Mouse (Mus musculus): ENCODE data around the gene Fam20b. TPM values are rescaled to one million over a fixed set of nuclear protein-coding genes. Genes with fewer than 3 reads are reported as not detected.

The Fam20b gene
- 10 to 100 TPM; 75.4 to 78.3 TPM for total RNA-seq (2021)
- long read RNA-seq, experiment 1, full-length matches to known transcripts, result 44 of 74 reads
- long read RNA-seq, experiment 1, partial matches to known transcripts, result 3 of 74 reads
- long read RNA-seq, experiment 1, other reads (novel, unspliced or antisense), result 27 of 74 reads
- long read RNA-seq, experiment 2, full-length matches to known transcripts, result 62 of 105 reads
- long read RNA-seq, experiment 2, partial matches to known transcripts, result 13 of 105 reads
- long read RNA-seq, experiment 2, other reads (novel, unspliced or antisense), result 30 of 105 reads

DNA sequence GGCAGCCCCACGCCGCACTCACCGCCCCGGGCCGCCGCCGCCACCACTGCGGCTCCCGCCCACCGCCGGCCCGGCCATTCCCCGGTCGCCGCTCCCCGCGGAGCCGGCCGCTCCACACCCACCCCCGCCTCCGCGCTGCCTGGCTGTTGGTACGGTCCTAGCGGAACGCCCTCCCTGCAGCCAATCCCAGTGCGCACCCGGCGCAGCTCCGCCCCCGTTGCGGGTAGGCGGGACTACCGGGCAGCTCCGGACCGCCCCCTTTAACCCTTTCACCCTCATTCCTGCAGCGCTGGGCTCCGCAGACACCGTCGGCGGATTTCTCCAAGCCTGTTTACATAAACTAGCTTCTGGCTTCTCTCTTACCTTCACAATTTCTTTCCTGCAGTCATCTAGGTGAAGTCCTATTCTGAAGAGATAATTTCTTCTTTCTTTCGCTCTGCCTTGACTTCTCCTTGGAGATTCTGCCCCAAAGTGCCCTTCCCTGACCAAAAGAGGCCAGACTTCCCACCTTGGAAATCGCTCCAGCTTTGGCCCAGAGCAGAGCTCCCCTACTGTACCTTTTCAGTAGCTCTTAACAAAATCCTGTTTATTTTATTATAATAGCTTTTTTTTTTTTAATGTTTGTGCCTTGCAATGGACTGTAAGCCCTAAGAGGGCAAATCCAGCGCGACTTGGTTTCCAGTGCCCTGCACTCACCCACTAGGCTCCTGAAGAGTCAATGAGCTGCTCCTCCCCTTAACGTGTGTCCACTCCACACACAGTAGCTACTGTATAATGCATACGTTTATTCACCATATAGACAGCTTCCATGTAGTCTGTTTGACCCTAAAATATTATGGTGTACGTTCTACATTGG is at the start of gene Fam20b:
Gene Fam20b (minus strand): TSS at position 137 of the 856 bp plus-strand sequence.
- TF ChIP-seq CTCF (conservative IDR thresholded peaks at IDR 0.05), result no peak
- Histone ChIP-seq H3K27ac (peak within 1 kb of the TSS; percentile 95), H3K4me3 (peak within 1 kb of the TSS; percentile 97)
- DNase-seq (ENCODE audit: low spot score in 2 of 2), result peak; percentile 97

DNA sequence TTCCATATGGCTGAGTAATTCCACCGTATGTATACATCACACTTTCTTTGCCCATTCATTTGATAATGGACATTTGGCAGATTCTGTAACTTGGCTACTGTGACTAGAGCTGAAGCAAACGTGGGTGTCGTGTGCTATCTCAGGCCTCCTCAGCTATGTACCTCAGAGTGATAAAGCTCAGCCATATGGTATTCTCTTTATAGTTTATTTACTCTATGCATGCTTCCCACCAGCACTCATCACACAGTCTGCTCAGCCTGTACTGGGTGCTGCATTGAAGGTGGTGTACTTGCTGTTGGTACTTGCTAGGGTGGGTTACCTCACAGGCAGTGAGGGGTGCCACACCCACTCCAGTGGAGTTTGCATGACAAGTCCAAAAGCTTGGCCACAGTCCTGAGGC is 46.4 kb upstream of the Fam20b start:
- H3K4me3 ChIP-seq, result no peak overlapping the region
- TF ChIP-seq CTCF (conservative IDR thresholded peaks at IDR 0.05), result no peak
- DNase-seq (ENCODE audit: low spot score in 2 of 2), result peak in 1 of 2 experiments; percentile 20

DNA sequence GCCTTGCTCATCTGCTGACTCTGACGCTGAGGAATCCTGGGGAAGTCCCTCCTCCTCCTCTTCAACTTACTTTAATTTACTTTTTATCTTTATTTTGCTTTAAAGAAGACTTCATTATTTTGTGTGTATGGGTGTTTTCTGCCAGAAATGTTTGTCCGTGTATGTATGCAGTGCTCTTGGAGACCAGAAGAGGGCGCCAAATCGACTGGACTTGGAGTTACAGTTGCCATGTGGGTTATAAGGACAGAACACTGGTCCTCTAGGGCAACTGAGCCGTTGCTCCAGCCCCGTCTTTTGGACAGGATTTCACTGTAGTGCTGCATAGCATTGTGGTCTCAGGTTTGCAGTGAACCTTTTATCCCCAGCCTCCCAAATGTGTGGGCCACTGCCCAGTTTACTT is 45.7 kb upstream of the Fam20b start:
- TF ChIP-seq CTCF (conservative IDR thresholded peaks at IDR 0.05), result peak; percentile 48
- H3K4me3 ChIP-seq, result no peak overlapping the region
- no peak overlapping the region for H3K27ac ChIP-seq
- no peak for DNase-seq (ENCODE audit: low spot score in 2 of 2)

More for the DNA sequence above, 46.4 kb upstream of the Fam20b start:
- no peak overlapping the region for H3K27ac ChIP-seq

DNA sequence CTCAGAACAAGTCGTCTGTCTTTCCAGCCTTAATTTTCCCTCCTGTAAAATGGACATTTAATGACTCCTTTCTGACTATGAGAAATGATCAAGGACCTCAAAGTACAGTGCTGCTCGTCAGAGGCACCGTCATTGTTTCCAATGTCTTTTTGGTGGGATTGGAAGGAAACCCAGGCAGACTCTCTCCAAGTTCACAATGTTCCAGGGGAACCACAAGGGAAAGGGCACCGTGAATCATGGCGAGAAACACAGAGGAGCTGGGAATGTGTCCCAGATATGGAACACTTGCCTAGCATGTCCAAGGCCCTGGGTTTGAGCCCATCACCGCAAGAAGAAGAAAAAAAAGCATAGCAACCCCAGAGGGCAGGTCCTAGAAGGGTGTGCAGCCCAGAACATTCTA is 44.4 kb upstream of the Fam20b start:
- no peak overlapping the region for H3K27ac ChIP-seq
- TF ChIP-seq CTCF (conservative IDR thresholded peaks at IDR 0.05), result no peak
- no peak for DNase-seq (ENCODE audit: low spot score in 2 of 2)
- H3K4me3 ChIP-seq, result no peak overlapping the region

DNA sequence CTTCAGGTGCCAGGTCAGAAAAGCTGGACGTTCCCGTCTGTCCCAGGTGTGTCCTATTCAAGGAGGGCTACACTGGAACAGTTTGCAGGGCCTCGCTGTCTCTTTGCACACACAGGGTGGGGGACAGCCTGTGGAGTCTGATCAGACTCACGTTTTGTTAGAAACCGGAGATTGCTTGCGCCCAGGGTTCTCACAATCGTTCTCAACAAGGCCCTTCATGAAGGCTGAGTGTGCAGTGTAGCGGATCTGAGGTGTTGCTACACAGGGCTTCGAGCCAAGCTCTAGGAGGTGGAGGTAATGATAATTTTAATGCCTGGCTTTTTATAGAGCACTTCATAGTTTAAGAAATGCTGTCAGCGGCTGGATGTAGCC is 42.5 kb upstream of the Fam20b start:
- DNase-seq (ENCODE audit: low spot score in 2 of 2), result no peak
- no peak overlapping the region for H3K4me3 ChIP-seq
- TF ChIP-seq CTCF (conservative IDR thresholded peaks at IDR 0.05), result no peak
- no peak overlapping the region for H3K27ac ChIP-seq

DNA sequence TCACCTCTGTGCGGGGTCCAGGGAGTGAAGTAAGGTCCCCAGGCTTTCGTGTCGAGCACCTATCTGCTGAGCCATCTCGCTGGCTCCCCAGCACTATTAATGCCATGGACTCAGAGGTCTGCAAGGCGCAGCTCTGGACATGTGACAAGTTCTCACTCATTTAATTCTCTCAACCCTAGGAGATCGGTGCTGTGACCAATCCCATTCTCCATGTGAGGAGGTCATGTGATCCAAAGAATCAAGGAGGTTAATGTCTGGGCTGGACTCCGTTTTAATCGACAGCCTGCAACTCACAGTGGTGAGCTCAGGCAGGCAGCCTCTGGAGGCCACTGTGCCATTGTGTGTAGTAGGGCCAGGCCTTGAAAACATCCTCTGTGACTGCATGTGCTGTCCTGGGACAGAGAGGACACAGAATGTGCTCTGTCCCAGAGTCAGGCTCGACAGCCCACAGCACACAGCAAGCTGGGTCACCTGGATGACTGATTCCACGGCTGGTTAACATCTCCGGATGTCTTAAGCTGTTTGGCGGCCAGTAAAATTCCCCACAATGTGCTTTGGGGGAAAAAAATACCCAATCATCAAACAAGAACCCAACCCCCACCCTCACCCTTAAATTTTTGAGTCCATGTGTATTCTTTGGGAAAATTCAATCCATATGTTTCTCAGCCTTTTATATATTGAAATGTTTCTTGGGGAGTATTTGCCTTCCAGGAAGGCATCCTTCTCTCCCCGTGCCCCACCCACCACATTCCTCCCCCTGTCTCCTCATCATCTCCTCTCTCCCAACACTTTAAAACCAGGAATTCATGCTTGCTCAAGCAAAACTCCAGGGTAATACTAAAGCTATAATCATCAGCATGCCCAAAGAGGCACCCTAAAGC is 41.9 kb upstream of the Fam20b start:
- no peak overlapping the region for H3K27ac ChIP-seq
- no peak overlapping the region for H3K4me3 ChIP-seq
- TF ChIP-seq CTCF (conservative IDR thresholded peaks at IDR 0.05), result no peak
- DNase-seq (ENCODE audit: low spot score in 2 of 2), result no peak

DNA sequence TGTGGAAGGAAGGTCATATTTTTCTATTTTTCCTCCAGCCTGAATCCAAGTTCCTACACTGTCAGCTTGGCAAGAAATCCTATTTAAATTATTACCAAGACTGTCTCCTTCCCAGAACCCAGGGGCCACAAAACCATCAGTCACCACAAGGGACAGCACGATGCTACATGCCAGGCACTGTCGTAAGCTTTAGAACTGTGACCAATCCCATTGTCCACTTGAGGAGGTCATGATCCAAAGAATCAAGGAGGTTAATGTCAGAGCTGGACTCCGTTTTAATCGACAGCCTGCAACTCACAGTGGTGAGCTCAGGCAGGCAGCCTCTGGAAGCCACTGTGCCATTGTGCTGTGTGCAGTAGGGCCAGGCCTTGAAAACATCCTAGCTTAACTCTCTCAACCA is 39.4 kb upstream of the Fam20b start:
- DNase-seq (ENCODE audit: low spot score in 2 of 2), result no peak
- Histone ChIP-seq H3K4me3 (no peak overlapping the region), H3K27ac (no peak overlapping the region)
- TF ChIP-seq CTCF (conservative IDR thresholded peaks at IDR 0.05), result no peak

DNA sequence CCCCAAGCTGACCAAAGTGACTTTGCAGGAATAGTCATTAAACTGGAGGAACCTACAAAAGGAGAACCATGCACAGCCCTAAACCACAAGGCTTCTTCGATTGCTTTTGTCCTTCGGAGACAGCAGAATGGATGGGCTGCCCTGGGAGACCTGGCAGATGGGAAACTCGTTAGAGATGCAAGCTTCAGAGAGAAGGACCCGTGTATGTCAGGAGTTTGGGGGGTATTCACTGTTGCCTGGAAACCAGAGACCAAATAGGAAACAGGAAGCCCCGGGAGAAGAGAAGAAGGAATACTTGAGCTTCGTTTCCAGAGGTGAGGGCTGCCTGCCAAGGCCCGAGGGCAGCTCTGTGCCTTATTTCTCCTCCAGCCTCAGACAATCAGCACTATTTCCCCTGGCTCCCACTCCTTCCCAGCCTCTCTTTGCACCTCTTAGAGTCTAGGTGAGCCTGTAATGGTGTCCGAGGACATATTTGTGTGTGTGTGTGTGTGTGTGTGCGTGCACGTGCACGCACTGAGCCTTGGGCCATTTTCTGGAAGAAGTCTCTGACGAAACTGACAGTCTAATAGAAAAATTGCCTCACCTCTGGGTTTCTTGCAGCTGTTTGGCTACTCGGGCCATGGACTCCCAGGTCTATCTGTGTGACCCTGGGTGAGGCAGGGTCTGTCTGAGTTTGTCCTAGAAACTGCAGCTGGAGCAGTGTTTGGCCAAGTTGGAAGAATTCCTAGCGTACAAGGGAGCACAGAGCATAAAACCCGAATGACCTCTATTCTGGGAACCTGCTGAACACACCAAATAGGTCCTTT is 35.9 kb upstream of the Fam20b start:
- Histone ChIP-seq H3K27ac (no peak overlapping the region), H3K4me3 (no peak overlapping the region)
- no peak for DNase-seq (ENCODE audit: low spot score in 2 of 2)
- no peak for TF ChIP-seq CTCF (conservative IDR thresholded peaks at IDR 0.05)

DNA sequence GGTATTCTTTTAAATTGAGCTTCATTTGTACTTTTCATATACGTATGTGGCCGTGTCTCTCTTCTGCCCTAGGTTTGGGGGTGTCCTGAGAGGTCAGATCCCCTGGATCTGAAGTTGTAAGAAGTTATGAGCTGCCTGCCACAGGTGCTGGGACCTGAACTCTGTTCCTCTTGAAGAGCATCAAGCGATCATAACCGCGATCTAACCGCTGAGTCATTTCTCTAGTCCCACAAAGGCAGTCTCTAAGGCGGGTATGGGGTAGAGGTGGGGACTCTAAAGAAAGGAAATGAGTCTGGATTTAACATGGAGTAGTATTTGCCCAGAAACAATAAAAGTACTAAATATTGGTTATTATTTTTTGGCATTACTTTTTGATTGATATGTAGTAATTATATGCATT is 34.1 kb upstream of the Fam20b start:
- TF ChIP-seq CTCF (conservative IDR thresholded peaks at IDR 0.05), result no peak
- no peak for DNase-seq (ENCODE audit: low spot score in 2 of 2)
- H3K4me3 ChIP-seq, result no peak overlapping the region
- H3K27ac ChIP-seq, result no peak overlapping the region

DNA sequence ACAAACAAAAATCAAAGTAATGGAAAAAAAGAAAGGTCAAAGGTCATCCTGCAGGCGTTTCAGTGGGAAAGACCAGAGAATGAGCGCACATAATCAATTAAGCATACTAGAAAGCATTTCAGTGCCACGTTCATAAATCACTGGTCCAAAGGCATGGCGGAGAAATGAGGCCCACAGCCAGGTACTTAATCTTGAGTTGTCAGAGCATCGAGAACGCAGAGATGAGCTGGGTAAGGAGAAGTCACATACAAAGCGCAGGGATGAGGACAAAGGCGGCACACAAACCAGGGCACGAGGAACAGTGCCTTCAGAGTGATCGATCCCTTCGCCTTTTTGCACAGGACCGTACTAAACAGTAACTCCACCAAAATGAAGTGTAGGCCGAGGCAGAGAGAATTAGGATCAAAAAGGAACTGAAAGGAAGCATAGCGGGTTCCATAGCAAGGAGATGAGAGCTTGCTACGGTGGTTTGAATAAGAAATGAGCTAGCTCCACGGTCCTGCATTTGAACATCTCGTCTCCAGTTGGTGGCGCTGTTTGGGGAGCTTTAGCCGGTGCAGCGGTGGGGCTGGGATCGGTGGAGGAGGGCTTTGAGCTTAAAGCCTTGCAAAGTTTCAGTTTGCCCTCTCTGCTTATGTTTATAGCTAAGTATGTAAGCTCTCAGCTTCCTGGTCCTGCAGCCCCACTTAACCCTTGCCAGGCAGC is 33.3 kb upstream of the Fam20b start:
- peak overlapping the region; percentile 36 for H3K4me3 ChIP-seq
- peak; percentile 90 for TF ChIP-seq CTCF (conservative IDR thresholded peaks at IDR 0.05)
- peak; percentile 61 to 73 for DNase-seq (ENCODE audit: low spot score in 2 of 2)
- no peak overlapping the region for H3K27ac ChIP-seq

DNA sequence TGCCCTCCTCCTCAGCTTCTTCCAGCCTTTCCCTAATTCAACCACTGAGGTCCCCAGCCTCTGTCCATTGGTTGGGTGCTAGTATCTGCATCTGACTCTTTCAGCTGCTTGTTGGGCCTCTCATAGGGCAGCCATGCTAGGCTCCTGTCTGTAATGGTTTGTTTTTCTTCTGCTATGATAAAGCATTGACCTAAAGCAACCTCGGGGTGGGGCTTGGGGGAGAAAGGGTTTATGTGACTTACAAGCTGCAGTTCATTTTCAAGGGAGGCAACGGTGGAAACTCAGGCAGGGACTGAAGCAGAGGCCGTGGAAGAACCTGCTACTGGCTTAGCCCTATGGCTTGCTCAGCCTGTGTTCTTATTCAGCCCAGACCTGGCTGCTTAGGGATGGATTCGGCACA is 31.4 kb upstream of the Fam20b start:
- TF ChIP-seq CTCF (conservative IDR thresholded peaks at IDR 0.05), result no peak
- no peak overlapping the region for H3K27ac ChIP-seq
- H3K4me3 ChIP-seq, result no peak overlapping the region
- DNase-seq (ENCODE audit: low spot score in 2 of 2), result no peak

DNA sequence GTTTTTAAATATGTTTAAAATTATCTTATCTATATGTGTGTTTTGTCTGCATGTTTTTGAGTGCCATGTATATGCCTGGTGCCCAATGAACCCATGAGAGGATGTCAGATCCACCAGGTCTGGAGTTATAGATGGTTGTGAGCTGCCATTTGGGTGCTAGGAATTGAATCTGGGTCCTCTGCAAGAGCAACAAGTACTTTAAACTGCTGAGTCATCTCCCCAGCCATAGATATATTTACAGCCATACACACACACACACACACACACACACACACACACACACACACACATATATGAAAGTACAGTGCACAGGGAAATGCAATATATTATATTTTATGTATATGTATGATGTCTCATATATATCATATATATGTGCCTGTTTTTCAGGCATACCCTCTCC is 30.2 kb upstream of the Fam20b start:
- no peak for DNase-seq (ENCODE audit: low spot score in 2 of 2)
- H3K4me3 ChIP-seq, result no peak overlapping the region
- no peak overlapping the region for H3K27ac ChIP-seq
- no peak for TF ChIP-seq CTCF (conservative IDR thresholded peaks at IDR 0.05)

Data from layer of hippocampus, adult 2 months (tissue).